Mouse (Mus musculus): ENCODE results near the gene Elovl6.

GRCm38 (mm10) chr3:129553173-129553572, 21.0 kb downstream of the Elovl6 start:
- TF ChIP-seq CTCF (IDR thresholded peaks at IDR 0.05; ENCODE audit: extremely low read depth, insufficient read depth, low read length): no peak
- TF ChIP-seq POLR2A (IDR thresholded peaks at IDR 0.05; ENCODE audit: extremely low read depth, insufficient read depth, low read length): no peak

Data from cortical plate, adult 2 months (tissue).